13 mouse cellular contexts compared by ENCODE assay signal in the genomic region with DNA sequence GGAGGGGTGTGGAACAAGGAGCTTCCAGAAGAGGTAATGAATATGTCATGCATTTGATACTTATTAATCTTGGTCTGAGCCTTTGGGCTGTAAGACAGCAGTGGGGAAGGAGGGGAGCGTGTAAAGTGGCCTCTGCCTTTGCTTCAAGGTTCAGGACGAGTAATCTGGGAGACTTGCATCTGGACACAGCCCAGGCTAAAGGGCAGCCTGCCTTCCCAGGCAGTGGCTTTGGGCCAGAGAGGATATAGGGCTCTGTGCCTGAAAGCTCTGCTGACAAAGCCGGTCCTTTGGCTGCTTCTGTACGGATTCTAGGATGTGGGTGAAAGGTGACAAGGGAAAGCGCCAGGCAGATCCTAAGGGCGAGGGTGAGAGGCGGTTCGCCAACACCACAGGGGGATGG. TPM values are rescaled to one million over a fixed set of nuclear protein-coding genes. Genes with fewer than 3 reads are reported as not detected.
DNase-seq lines count a peak whose midpoint lies in the region; ATAC-seq lines count a peak whose summit lies in the region.
"Had no signal": no experiment of that assay in that cellular context is flagged by ENCODE, and none has a peak within 500 bp of the region (broad histone marks: within the 10 kb centered on the region; RNA-seq: fewer than 3 reads in every experiment).

No protein-coding gene starts in this region.

- DNase-seq in urinary bladder, postnatal 36 days (ENCODE audit: low spot score in 2 of 2) = peak; percentile 26 to 80
- no peak for DNase-seq in urinary bladder, postnatal 25 days (ENCODE audit: low spot score)
- peak; percentile 89 for DNase-seq in gonadal fat pad, adult 2 months (ENCODE audit: low read depth)
- DNase-seq in layer of hippocampus, adult 8-10 months (ENCODE audit: low spot score in 2 of 2) = no peak
- no peak for DNase-seq in natural killer cell, adult 2 months (ENCODE audit: low spot score in 2 of 2)
- DNase-seq: thymus, postnatal 14 days had no signal

- H3K27ac ChIP-seq in kidney, embryonic 16.5 days (ENCODE audit: low read length) = no peak overlapping the region
- H3K27ac ChIP-seq in hindbrain, embryonic 12.5 days = no peak overlapping the region
- H3K27ac ChIP-seq: forebrain, embryonic 12.5 days; lung, embryonic 15.5 days had no signal

- 66% methylated on average over 8 of the region's 8 CpGs for WGBS in kidney, embryonic 16.5 days
- 90% methylated on average over 8 of the region's 8 CpGs for WGBS in hindbrain, embryonic 12.5 days

- H3K36me3 ChIP-seq in kidney, embryonic 16.5 days (ENCODE audit: insufficient read depth, low read length) = peaks cover 2% of the 10 kb centered on the region
- H3K36me3 ChIP-seq in hindbrain, embryonic 12.5 days = peaks cover 10% of the 10 kb centered on the region

- no peaks in the 10 kb centered on the region for H3K4me1 ChIP-seq in kidney, embryonic 16.5 days (ENCODE audit: insufficient read depth, low read length)
- H3K4me1 ChIP-seq in hindbrain, embryonic 12.5 days = no peaks in the 10 kb centered on the region
- H3K4me1 ChIP-seq: forebrain, embryonic 12.5 days; lung, embryonic 15.5 days had no signal

- H3K4me3 ChIP-seq in kidney, embryonic 16.5 days (ENCODE audit: low read length) = no peak overlapping the region
- H3K4me3 ChIP-seq in hindbrain, embryonic 12.5 days = no peak overlapping the region
- H3K4me3 ChIP-seq: forebrain, embryonic 12.5 days; lung, embryonic 15.5 days had no signal

- peak; percentile 85 for ATAC-seq in kidney, embryonic 16.5 days (ENCODE audit: low FRiP score, low TSS enrichment)
- no peak for ATAC-seq in hindbrain, embryonic 12.5 days (ENCODE audit: low FRiP score)

- H3K4me2 ChIP-seq in kidney, embryonic 16.5 days (replicated peaks; ENCODE audit: low read depth, low read length) = no peak overlapping the region
- no peak overlapping the region for H3K4me2 ChIP-seq in hindbrain, embryonic 12.5 days (replicated peaks)
- H3K4me2 ChIP-seq: forebrain, embryonic 12.5 days; lung, embryonic 15.5 days had no signal

- no peak overlapping the region for H3K9ac ChIP-seq in kidney, embryonic 16.5 days (replicated peaks; ENCODE audit: low read length)
- H3K9ac ChIP-seq in hindbrain, embryonic 12.5 days = no peak overlapping the region
- H3K9ac ChIP-seq: forebrain, embryonic 12.5 days; lung, embryonic 15.5 days had no signal

- no peaks in the 10 kb centered on the region for H3K9me3 ChIP-seq in kidney, embryonic 16.5 days (ENCODE audit: low read length)
- H3K9me3 ChIP-seq in hindbrain, embryonic 12.5 days (replicated peaks) = no peaks in the 10 kb centered on the region
- H3K9me3 ChIP-seq: forebrain, embryonic 12.5 days; lung, embryonic 15.5 days had no signal

- no peaks in the 10 kb centered on the region for H3K27me3 ChIP-seq in kidney, embryonic 16.5 days (ENCODE audit: insufficient read depth, low read length)
- H3K27me3 ChIP-seq in hindbrain, embryonic 12.5 days = peaks cover 7% of the 10 kb centered on the region; the same call in 1 of the 2 replicates
- H3K27me3 ChIP-seq: forebrain, embryonic 12.5 days had no signal

RNA-seq across cellular contexts. Expression of a gene that starts 1.9 kb away (rescaled TPM):
- polyA plus RNA-seq in gonadal fat pad, adult 2 months (2012; rRNA removed) = 1,005 and 1,059 TPM in 2 replicates
- polyA plus RNA-seq in kidney, embryonic 16.5 days (2015; fragmentation: Nextera tagmentation; extraction: Ambion mirVana) = 0.34 TPM in 1 of 2 replicates, not detected in the other
- total RNA-seq in layer of hippocampus, adult 8-10 months (2022) = under 1 TPM in 3 of 4 experiments, not detected in 1; 0.21 to 0.93 (median 0.31) TPM
- not detected in 2 replicates for polyA plus RNA-seq in hindbrain, embryonic 12.5 days (2016; fragmentation: Nextera tagmentation; extraction: Ambion mirVana)
- total RNA-seq: common myeloid progenitor, adult 5-6 weeks; left cerebral cortex, postnatal 14 days had no signal
- polyA plus RNA-seq: hindbrain, embryonic 11.5 days; lung, embryonic 15.5 days had no signal

RNA-seq across cellular contexts. Expression of a gene that starts 8.4 kb away (rescaled TPM):
- 34.3 and 44.7 TPM in 2 replicates for polyA plus RNA-seq in gonadal fat pad, adult 2 months (2012; rRNA removed)
- polyA plus RNA-seq in kidney, embryonic 16.5 days (2015; fragmentation: Nextera tagmentation; extraction: Ambion mirVana) = 10.5 and 14.3 TPM in 2 replicates
- total RNA-seq in layer of hippocampus, adult 8-10 months (2022) = 10 to 100 TPM; 10.1 to 14.3 (median 10.6) TPM
- polyA plus RNA-seq in hindbrain, embryonic 12.5 days (2016; fragmentation: Nextera tagmentation; extraction: Ambion mirVana) = 6.8 and 9.5 TPM in 2 replicates

RNA-seq across cellular contexts. Expression of a gene that starts 8.4 kb away (rescaled TPM):
- polyA plus RNA-seq in gonadal fat pad, adult 2 months (2012; rRNA removed) = 3.9 and 6.7 TPM in 2 replicates
- polyA plus RNA-seq in kidney, embryonic 16.5 days (2015; fragmentation: Nextera tagmentation; extraction: Ambion mirVana) = 0.46 and 0.51 TPM in 2 replicates
- under 1 TPM; 0.26 to 0.43 (median 0.39) TPM for total RNA-seq in layer of hippocampus, adult 8-10 months (2022)
- polyA plus RNA-seq in hindbrain, embryonic 12.5 days (2016; fragmentation: Nextera tagmentation; extraction: Ambion mirVana) = 0.57 and 0.72 TPM in 2 replicates
- total RNA-seq: common myeloid progenitor, adult 5-6 weeks; left cerebral cortex, postnatal 14 days had no signal

RNA-seq across cellular contexts. Expression of a gene that starts 19.0 kb away (rescaled TPM):
- 2.5 and 3.3 TPM in 2 replicates for polyA plus RNA-seq in gonadal fat pad, adult 2 months (2012; rRNA removed)
- 4.4 TPM in 2 replicates for polyA plus RNA-seq in kidney, embryonic 16.5 days (2015; fragmentation: Nextera tagmentation; extraction: Ambion mirVana)
- total RNA-seq in layer of hippocampus, adult 8-10 months (2022) = 1 to 10 TPM; 1.3 to 2.7 (median 1.9) TPM
- 6.7 and 6.9 TPM in 2 replicates for polyA plus RNA-seq in hindbrain, embryonic 12.5 days (2016; fragmentation: Nextera tagmentation; extraction: Ambion mirVana)

RNA-seq across cellular contexts. Expression of a gene that starts 59.0 kb away (rescaled TPM):
- polyA plus RNA-seq in gonadal fat pad, adult 2 months (2012; rRNA removed) = 0.55 and 1.4 TPM in 2 replicates
- polyA plus RNA-seq in kidney, embryonic 16.5 days (2015; fragmentation: Nextera tagmentation; extraction: Ambion mirVana) = not detected in 2 replicates
- not detected for total RNA-seq in layer of hippocampus, adult 8-10 months (2022)
- 0.17 TPM in 1 of 2 replicates, not detected in the other for polyA plus RNA-seq in hindbrain, embryonic 12.5 days (2016; fragmentation: Nextera tagmentation; extraction: Ambion mirVana)
- total RNA-seq: common myeloid progenitor, adult 5-6 weeks had no signal
- polyA plus RNA-seq: forebrain, embryonic 12.5 days; hindbrain, embryonic 11.5 days; lung, embryonic 15.5 days had no signal

Comparison
In these comparisons a context has a peak if more than half of its experiments do, and no peak if none do; other contexts are left out.
1. DNase-seq: peak in urinary bladder, postnatal 36 days (2 of 2) and gonadal fat pad, adult 2 months (single experiment); none in urinary bladder, postnatal 25 days (single experiment), layer of hippocampus, adult 8-10 months (0 of 2) and natural killer cell, adult 2 months (0 of 2).
2. RNA of a gene that starts 1.9 kb away (polyA plus RNA-seq): 1,005 to 1,059 TPM in gonadal fat pad, adult 2 months; 0.34 TPM in kidney, embryonic 16.5 days and not detected in hindbrain, embryonic 12.5 days; every median in the first group is over 100 times any median in the second.